8 mouse cellular contexts compared by ENCODE assay signal in the genomic region with DNA sequence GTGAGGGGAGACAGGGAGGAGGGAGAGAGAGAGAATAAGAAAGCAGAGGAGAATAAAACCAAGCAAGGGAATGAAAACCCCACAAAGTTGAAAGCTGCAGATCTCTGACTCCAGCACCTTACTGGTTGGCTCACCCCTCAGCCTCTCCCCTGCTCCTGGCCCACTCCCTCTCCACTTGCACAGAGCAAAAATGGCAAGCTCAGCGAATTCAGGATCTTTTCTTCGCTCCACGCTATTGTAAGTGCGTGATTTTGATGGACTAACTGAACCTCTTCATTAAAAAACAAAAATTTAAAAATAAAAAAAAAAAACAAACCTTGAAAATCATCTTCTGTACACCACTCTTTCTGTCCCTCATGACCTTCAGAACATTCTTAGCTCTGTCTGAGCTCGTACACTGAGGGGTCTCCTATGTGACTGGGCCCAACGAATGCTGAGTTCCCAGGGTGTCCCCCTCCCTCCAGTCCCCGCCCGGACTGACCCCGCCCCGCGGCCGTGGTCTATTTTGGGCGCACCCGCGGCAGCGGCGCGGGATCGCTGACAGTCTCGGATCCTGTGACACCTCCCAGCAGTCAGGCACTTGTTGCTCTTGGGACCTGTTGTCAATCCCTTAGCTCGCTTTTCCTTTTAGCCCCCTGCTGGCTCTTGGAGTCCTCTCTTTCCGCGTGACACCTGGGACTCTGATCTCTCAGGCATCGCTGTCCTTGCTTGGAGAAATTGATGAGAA. TPM values are rescaled to one million over a fixed set of nuclear protein-coding genes. Genes with fewer than 3 reads are reported as not detected.
A peak's percentile ranks its signal among the peaks of the same experiment; 100 is the strongest.
DNase-seq lines count a peak whose midpoint lies in the region; ATAC-seq and TF ChIP-seq lines count a peak whose summit lies in the region.

A gene (plus strand): TSS at position 543 of the 727 bp plus-strand sequence.

- TF ChIP-seq POLR2A in limb, embryonic 14.5 days (IDR thresholded peaks at IDR 0.05; ENCODE audit: borderline replicate concordance, extremely low read depth, insufficient read depth, insufficient read length): no peak

- ATAC-seq in forebrain, postnatal 0 days: peak; percentile 34
- ATAC-seq in hindbrain, embryonic 12.5 days (ENCODE audit: low FRiP score): peak; percentile 32; the same call in 1 of the 2 replicates
- ATAC-seq in limb, embryonic 14.5 days (ENCODE audit: low FRiP score, low read depth): 0 out of 2 replicates have a peak, but pooled peaks have one; percentile 23
- peak; percentile 62 for ATAC-seq in midbrain, embryonic 13.5 days

- H3K9ac ChIP-seq in forebrain, postnatal 0 days: peak within 1 kb of the TSS; percentile 40; the same call in 1 of the 2 replicates
- peak within 1 kb of the TSS; percentile 23 for H3K9ac ChIP-seq in hindbrain, embryonic 12.5 days
- H3K9ac ChIP-seq in limb, embryonic 14.5 days (ENCODE audit: low read depth, low read length, severe bottlenecking): peak within 1 kb of the TSS; percentile 51
- H3K9ac ChIP-seq in midbrain, embryonic 13.5 days (replicated peaks): 0 out of 2 replicates have a peak within 1 kb of the TSS, but pooled peaks have one; percentile 1

- no peak within 1 kb of the TSS for H3K27ac ChIP-seq in forebrain, postnatal 0 days (ENCODE audit: low read depth, low read length)
- no peak within 1 kb of the TSS for H3K27ac ChIP-seq in hindbrain, embryonic 12.5 days
- H3K27ac ChIP-seq in limb, embryonic 14.5 days (replicated peaks; ENCODE audit: low read depth, low read length): no peak within 1 kb of the TSS
- no peak within 1 kb of the TSS for H3K27ac ChIP-seq in midbrain, embryonic 13.5 days

- peaks cover 8% of the 10 kb centered on the region; the same call in 1 of the 2 replicates for H3K27me3 ChIP-seq in forebrain, postnatal 0 days (ENCODE audit: insufficient read depth, low read length)
- peaks cover 30% of the 10 kb centered on the region for H3K27me3 ChIP-seq in hindbrain, embryonic 12.5 days
- H3K27me3 ChIP-seq in limb, embryonic 14.5 days (ENCODE audit: control insufficient read depth, insufficient read depth, low read length): peaks cover 9% of the 10 kb centered on the region; the same call in 1 of the 2 replicates
- peaks cover 42% of the 10 kb centered on the region for H3K27me3 ChIP-seq in midbrain, embryonic 13.5 days

- DNase-seq in adrenal gland, adult (ENCODE audit: inconsistent age in 2 of 2, low spot score in 1 of 2): peak; percentile 63 to 85
- DNase-seq in adrenal gland, postnatal 4 days (ENCODE audit: low spot score in 2 of 2): no peak
- DNase-seq in adrenal gland, adult 2 months: peak; percentile 75
- DNase-seq in forebrain, postnatal 0 days: peak; percentile 29
- DNase-seq in limb, embryonic 14.5 days (ENCODE audit: low spot score): peak; percentile 29
- DNase-seq in thymus, postnatal 36 days: peak; percentile 38 to 52

- WGBS in forebrain, postnatal 0 days: 3% methylated on average over 24 of the region's 24 CpGs
- 3% methylated on average over 24 of the region's 24 CpGs for WGBS in hindbrain, embryonic 12.5 days
- 5% methylated on average over 24 of the region's 24 CpGs for WGBS in limb, embryonic 14.5 days
- WGBS in midbrain, embryonic 13.5 days: 4% methylated on average over 24 of the region's 24 CpGs

- no peaks in the 10 kb centered on the region for H3K36me3 ChIP-seq in forebrain, postnatal 0 days (ENCODE audit: insufficient read depth)
- no peaks in the 10 kb centered on the region for H3K36me3 ChIP-seq in hindbrain, embryonic 12.5 days
- H3K36me3 ChIP-seq in limb, embryonic 14.5 days (ENCODE audit: control insufficient read depth, insufficient read depth, low read length): no peaks in the 10 kb centered on the region
- H3K36me3 ChIP-seq in midbrain, embryonic 13.5 days: no peaks in the 10 kb centered on the region

- TF ChIP-seq CTCF in forebrain, postnatal 0 days (IDR thresholded peaks at IDR 0.05; ENCODE audit: low read depth): peak; percentile 32; the same call in 1 of the 2 replicates

- peak within 1 kb of the TSS; percentile 34 for H3K4me3 ChIP-seq in forebrain, postnatal 0 days (ENCODE audit: low read depth, low read length)
- peak within 1 kb of the TSS; percentile 35 for H3K4me3 ChIP-seq in hindbrain, embryonic 12.5 days
- H3K4me3 ChIP-seq in limb, embryonic 14.5 days (replicated peaks; ENCODE audit: low read length): peak within 1 kb of the TSS; percentile 42
- peak within 1 kb of the TSS; percentile 36 for H3K4me3 ChIP-seq in midbrain, embryonic 13.5 days (replicated peaks)

- no peaks in the 10 kb centered on the region for H3K9me3 ChIP-seq in forebrain, postnatal 0 days (ENCODE audit: low read length)
- no peaks in the 10 kb centered on the region for H3K9me3 ChIP-seq in hindbrain, embryonic 12.5 days (replicated peaks)
- H3K9me3 ChIP-seq in limb, embryonic 14.5 days (ENCODE audit: control insufficient read depth, low read length): no peaks in the 10 kb centered on the region
- H3K9me3 ChIP-seq in midbrain, embryonic 13.5 days: no peaks in the 10 kb centered on the region

- H3K4me2 ChIP-seq in forebrain, postnatal 0 days (ENCODE audit: low read depth): peak within 1 kb of the TSS; percentile 72
- peak within 1 kb of the TSS; percentile 74 for H3K4me2 ChIP-seq in hindbrain, embryonic 12.5 days (replicated peaks)
- H3K4me2 ChIP-seq in limb, embryonic 14.5 days (replicated peaks; ENCODE audit: low read depth, low read length, severe bottlenecking): peak within 1 kb of the TSS; percentile 90
- H3K4me2 ChIP-seq in midbrain, embryonic 13.5 days (replicated peaks): peak within 1 kb of the TSS; percentile 57

- peaks cover 8% of the 10 kb centered on the region; the same call in 1 of the 2 replicates for H3K4me1 ChIP-seq in forebrain, postnatal 0 days (ENCODE audit: insufficient read depth)
- H3K4me1 ChIP-seq in hindbrain, embryonic 12.5 days: peaks cover 15% of the 10 kb centered on the region
- H3K4me1 ChIP-seq in limb, embryonic 14.5 days (ENCODE audit: control insufficient read depth, insufficient read depth, low read length): peaks cover 9% of the 10 kb centered on the region
- H3K4me1 ChIP-seq in midbrain, embryonic 13.5 days (replicated peaks): peaks cover 16% of the 10 kb centered on the region

RNA-seq across cellular contexts. Expression of the gene that starts here (rescaled TPM):
- 10 to 100 TPM in 1 of 2 experiments, 1 to 10 TPM in 1; 7.9 to 11.2 TPM for total RNA-seq in adrenal gland, postnatal 4 days (2021)
- total RNA-seq in adrenal gland, adult 2 months (2021): 10 to 100 TPM; 18.6 to 25.3 TPM
- polyA plus RNA-seq in adrenal gland, adult 2 months (2012; rRNA removed): 1.3 and 1.5 TPM in 2 replicates
- total RNA-seq in forebrain, postnatal 0 days (2014; rRNA removed): 1.00 and 1.4 TPM in 2 replicates
- 0.25 and 0.35 TPM in 2 replicates for polyA plus RNA-seq in forebrain, postnatal 0 days (2015; fragmentation: Nextera tagmentation; extraction: Ambion mirVana)
- polyA plus RNA-seq in hindbrain, embryonic 12.5 days (2016; fragmentation: Nextera tagmentation; extraction: Ambion mirVana): 0.50 TPM in 2 replicates
- polyA plus RNA-seq in limb, embryonic 14.5 days (2012; rRNA removed): 0.44 TPM in 2 replicates
- 0.41 and 0.57 TPM in 2 replicates for polyA plus RNA-seq in limb, embryonic 14.5 days (2014; fragmentation: Nextera tagmentation; extraction: Ambion mirVana)
- polyA plus RNA-seq in midbrain, embryonic 13.5 days (2015; fragmentation: Nextera tagmentation; extraction: Ambion mirVana): 0.70 and 0.72 TPM in 2 replicates

Comparison
In these comparisons a context has a peak if more than half of its experiments do, and no peak if none do; other contexts are left out.
1. DNase-seq: peak in adrenal gland, adult (2 of 2), adrenal gland, adult 2 months (single experiment), forebrain, postnatal 0 days (single experiment) and thymus, postnatal 36 days (2 of 2); none in adrenal gland, postnatal 4 days (0 of 2).
2. Peak in ATAC-seq, H3K4me3 ChIP-seq, H3K9ac ChIP-seq and H3K4me2 ChIP-seq in hindbrain, embryonic 12.5 days; RNA of the gene not detected or under 1 TPM.
3. Peak in DNase-seq, ATAC-seq, H3K4me3 ChIP-seq, H3K9ac ChIP-seq and H3K4me2 ChIP-seq in limb, embryonic 14.5 days; RNA of the gene not detected or under 1 TPM.
4. Peak in ATAC-seq, H3K4me3 ChIP-seq, H3K9ac ChIP-seq and H3K4me2 ChIP-seq in midbrain, embryonic 13.5 days; RNA of the gene not detected or under 1 TPM.
5. H3K9ac ChIP-seq: peak in every context shown above with its lines; median percentile 51 in limb, embryonic 14.5 days; 40 in forebrain, postnatal 0 days; 23 in hindbrain, embryonic 12.5 days; 1 in midbrain, embryonic 13.5 days.
6. Peak in every context shown above with its lines, with median percentiles within 50 percentile points of each other: ATAC-seq, H3K4me2 ChIP-seq and H3K4me3 ChIP-seq.